Mouse (Mus musculus) cerebellum, adult 11 months (tissue): Measurements from ENCODE around the gene Cpped1.

Source experiments
- DNase-seq: peaks from one replicate; pipeline ENCODE4 v3.0.0; 2022

The Cpped1 gene

DNA sequence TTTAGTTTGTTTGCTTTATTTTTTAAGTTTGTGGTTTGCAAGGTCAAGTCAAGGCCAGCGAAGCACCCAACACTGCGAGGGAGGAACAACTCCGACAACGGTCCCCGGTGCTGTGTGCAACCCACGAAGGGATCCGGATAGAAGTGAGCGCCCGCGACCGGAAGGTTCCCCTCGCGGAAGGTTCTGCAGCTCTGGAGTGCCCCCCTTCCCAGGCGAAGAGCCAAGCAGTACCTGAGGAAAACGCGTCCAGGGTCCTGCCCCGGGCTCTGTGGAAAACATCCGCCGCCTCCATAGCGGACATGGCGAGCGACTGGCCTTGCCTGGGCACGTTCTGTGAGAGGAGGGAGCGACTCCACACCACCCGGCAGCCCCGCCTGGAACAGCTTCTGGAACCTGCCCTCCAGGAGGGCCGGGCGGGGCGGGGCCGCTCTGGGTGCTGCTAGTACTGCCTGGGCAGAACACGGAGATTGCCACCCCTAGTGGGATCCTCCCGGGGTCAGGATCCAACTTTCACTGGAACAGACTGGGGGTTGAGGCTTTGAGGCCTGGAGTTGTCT, at the start of gene Cpped1:
Gene Cpped1 (minus strand): TSS at position 411 of the 557 bp plus-strand sequence.
- DNase-seq, result peak; percentile 88

DNA sequence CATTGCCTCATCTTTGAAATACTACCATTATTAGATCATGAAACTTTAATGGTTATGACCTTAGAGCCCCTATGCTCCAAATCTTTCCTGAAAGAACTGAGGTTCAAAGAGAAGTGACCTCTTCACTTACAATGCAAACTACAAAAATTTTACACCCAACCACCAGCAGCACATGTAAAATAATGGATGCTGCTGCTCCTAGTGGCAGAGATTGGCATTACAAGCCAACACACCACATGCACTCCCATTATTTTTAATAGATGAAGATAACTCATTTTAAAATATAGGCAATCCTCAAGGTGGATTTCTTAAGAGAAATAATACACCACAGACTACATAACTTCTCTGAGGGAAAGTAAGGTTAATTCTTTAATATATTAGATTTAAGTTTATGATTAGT, 31.2 kb upstream of the Cpped1 start:
- peak; percentile 45 for DNase-seq

DNA sequence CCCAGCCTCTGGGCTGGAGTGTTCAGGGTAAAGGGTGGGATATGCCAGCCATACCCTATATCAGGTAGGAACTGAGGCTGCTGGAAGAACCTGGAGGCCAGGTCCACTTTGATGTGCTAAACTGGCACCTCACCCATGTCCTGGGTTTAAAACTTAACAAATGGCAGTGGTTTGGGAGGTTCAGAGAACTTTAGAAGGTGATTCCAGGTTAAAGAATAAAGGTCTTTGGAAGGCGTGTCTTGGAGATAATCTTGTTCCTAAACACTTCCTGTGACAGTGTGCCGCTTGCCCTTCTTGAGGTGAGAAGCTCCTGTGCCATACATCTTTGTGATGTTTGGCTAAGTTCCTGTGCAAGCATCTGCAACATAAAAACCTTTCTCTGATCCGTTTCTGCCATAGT, 1.6 kb upstream of the Cpped1 start:
- DNase-seq, result no peak

DNA sequence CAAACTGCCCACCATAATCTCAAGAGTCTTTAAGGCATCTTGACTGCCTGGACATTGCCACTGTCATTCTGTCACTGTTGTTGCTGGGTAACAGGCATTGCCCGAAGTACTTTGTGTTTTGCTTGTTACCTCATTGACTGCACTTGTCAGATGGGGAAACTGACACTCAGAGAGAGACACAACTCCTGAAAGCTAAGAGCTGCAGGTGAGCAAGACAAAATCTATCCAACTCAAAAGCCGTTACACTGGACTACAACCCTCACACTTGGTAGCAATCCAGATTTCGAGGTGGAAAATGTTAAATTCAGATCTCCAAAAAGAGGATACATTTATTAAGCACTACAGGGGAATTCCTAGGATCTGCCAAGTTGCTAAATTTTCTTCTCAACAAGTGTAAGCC, 572 bp upstream of the Cpped1 start:
- no peak for DNase-seq

DNA sequence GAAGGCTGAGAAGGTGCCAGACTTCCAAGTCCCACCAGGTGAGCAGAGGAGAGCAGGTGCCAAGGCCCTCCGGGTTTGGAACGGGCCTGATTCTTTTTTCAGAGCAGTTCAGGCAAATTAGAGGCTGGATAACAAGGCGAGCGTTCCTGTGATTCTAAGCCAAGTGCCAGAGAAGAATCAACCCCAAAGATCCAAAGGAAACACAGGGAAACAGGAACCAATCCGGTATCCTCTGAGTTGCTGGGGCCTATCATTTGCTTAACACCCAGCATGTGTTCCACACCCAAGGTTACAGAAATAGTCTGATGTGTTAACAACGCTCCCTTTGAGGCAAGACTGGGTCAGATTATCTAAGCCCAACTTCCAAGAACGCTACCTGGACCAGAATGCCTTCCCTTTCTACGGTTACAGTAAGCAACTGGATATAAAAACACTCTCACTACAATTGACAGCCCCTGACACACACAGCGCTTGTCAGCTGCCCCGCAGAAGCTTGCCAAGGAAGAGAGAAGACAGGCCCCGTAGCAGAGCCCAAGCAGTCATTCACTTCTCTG, 707 bp downstream of the Cpped1 start:
- DNase-seq, result peak; percentile 48

DNA sequence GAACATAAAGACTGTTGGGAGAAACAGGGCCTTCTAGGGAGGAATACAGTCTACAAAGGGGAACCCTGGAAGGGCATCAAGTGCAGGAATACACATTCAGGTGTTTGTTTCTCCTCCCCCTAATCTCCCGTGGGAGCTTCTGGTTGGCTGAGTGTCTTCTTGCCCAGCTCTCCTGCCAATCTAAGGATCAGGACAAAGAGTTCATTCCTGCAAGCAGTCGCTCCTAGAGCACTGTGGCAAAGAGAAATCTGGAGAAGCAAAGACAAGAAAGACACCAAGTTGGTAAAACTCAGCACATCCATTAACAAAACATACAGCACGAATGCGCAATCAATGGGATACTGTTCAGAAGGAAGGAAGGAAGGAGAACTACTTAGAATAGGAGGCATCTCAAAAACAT, 1.4 kb downstream of the Cpped1 start:
- DNase-seq, result no peak

DNA sequence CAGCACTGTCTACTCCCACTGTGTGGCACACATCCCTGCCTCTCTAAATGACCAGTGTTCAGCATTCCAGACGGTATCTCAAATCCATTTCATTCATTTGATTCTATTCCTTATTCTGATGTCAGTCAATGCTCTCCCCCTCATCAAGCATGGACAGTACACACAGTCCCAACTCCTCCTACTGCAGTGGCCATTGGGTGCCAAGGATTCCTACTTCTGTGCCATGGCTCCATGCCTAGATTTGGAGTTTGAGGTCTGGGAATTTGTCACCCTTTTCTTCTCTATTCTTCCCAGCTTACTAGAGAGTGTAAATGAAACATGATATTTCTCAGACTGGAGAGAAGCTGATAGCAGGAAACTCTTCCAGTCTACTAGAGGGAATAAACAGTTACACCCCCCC, 2.3 kb downstream of the Cpped1 start:
- DNase-seq, result no peak

DNA sequence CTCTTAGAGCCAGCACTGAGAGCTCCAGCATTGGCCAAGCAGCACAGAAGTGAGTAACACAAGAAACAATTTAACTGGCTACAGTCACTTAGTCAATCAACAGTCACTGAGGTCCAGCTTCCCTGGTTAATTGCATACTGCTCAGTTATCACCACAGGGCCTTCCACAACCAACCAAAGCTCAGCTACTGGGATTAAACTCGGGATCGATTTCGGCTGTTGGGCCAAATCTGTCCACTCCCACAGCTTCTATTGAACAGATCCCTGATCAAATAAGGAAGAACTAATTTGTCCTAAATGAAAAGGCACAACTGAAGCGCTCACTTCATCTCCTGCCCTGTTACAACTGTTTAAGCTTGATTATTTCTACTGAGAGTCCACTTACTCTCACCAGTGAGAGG, 4.0 kb downstream of the Cpped1 start:
- DNase-seq, result no peak

DNA sequence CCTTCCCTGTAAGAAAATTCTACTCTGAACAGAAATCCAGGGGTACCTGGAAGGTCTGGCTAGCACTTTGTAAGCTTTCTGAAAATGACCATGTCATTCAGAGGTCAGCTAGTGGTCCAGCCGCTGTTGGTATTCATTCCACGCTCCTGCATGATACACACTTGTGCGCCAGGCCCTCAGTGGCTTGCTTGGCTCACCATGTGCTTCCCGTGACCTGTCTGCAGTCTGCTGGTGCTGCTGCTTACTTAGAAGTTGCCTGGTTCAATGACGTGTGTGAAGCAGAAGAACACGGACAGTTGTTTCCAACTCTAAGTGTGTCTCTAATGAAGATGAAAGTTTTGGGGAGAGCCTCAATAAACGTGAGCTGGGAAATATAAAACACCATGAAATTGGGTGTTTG, 7.2 kb downstream of the Cpped1 start:
- DNase-seq, result no peak

DNA sequence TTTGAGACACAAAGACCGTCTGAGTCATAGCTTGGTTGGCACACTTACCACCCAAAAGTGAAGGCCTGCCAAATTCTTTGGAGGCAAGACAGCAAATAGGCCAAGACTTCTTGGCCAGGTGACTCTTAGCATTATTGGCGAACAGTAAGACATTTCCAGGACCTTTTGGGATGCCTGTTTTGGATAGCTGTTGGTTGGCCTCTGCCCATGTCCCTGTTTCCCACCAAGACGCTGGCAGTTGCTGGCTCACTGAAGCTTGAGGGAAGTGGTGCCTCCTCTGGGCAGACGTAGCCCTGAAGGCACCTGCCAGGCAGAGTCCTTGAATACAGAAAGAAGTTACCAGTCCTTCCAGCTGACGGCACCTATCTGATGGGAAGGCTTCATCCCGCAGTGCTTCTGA, 8.9 kb downstream of the Cpped1 start:
- DNase-seq, result peak; percentile 38

DNA sequence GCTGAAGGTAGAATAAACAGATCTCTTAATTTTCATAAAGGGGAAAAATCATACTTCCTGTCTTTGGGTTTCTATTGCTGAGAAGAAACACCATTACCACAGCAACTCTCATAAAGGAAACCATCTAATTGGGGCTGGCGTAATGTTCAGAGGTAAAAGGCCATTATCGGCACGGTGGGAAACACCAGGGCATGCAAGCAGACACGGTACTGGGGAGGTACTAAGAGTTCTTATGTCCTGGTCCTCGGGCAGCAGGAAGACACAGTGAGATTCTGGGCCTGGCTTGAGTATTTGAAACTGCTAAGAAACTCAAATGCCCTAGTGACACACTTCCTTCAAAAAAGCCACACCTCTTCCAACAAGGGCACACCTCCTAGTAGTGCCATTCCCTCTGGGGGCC, 12.8 kb downstream of the Cpped1 start:
- no peak for DNase-seq

DNA sequence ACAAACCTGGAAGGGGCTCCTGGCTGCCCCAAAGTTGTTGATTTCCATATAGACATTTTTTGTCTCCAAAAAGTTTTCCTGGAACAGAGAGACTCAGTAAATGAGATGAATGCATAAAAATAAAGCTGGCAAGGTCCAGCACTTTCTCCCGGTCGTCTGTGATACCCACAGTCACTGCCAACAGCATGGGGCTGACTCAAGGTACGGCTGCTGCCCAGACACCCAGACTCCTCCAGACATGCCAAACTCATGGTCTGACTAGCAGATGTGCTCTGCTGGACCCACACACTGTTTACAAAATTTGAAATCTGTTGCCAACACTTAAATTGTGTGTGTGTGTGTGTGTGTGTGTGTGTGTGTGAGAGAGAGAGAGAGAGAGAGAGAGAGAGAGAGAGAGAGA, 14.4 kb downstream of the Cpped1 start:
- DNase-seq, result no peak

DNA sequence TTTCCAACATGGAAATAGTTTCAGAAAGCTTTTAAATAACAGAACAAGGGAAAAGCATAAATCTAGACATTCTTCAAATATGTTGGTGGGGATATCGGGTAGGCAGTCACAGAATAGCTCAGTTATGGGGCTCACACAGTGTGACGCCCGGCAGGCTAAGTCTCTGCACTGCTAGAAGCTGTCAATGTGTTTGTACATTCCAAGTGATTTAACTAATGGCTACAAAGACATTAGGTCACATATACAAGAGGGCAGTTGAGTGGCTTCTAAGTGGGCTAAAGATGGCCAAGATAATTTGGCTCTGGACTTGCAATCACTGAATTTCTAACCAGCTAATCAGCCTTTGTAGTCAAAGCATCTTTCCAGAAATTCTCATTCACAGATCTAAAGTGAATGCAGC, 19.1 kb downstream of the Cpped1 start:
- no peak for DNase-seq

DNA sequence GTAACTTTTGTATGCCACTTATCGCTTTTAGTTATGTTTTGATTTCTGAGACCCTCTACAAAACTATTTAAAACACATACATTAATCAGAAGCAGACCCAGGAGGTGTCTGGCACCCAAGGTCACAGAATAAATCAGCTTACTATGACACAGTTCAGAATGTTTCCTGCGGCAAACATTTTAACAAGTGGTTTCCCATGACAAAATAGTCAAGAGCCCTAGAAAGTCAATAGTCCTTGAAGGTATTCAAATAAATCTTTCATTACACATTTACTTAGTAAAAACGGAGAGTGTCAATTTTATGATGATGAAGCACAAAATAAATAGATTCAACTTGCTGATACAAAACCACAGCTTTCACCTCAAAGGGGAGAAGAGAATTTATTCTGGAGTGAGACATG, 19.5 kb downstream of the Cpped1 start:
- no peak for DNase-seq

DNA sequence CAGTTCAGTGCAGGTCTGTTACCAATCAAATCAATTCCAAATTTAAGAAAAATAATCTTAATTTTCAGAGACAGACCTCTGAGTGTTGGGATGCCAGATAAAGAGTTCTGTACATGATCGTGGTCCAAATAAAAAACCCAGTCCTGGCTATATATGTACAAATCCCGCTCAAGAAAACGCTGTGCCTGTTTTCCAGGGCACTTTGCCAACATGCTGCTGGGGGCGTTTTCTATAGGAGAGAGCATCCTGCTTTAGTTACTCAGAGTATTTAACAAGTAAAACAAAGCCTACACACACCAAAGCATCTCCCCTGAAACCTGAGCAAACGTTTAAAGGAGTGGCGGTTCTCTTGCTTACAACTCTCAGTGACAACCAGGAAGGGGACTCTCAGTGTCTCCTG, 27.4 kb downstream of the Cpped1 start:
- no peak for DNase-seq

DNA sequence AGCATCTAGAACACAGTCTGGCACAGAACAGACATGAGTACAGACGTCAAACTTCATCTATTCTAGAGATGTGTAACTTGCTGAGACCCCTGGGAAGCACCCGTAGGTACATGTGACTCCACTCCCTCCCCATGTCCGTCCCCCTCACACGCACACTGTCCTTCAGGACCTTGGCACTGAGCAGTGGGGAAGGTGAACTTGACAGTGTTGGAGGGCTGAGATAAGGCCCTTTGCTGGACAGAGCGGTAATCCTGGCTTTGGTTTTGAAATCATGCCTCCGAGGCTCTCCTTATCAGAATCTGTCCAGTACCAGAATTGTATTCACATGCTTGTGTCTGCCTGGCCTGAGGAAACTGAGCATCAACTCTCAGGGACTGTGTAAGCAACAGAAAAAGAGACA, 28.8 kb downstream of the Cpped1 start:
- DNase-seq, result no peak

DNA sequence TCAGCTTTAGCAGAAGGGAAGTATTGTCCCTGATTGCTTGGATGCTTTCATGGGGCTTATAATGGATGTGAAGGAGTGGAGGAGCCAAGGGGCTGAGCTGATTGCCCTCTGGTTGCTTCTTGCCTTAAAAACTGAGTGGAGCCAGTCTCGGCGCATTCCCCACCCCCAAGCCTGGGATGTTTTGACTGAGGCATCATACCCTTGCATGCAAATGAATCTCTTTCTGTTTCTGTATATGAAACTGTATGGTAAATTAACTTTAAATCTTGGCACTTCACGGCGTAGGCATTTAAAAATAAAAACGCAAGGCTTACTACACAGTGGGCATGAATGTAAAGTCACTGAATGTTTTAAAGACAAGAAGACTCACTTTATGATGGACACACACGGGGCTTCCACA, 30.0 kb downstream of the Cpped1 start:
- no peak for DNase-seq

DNA sequence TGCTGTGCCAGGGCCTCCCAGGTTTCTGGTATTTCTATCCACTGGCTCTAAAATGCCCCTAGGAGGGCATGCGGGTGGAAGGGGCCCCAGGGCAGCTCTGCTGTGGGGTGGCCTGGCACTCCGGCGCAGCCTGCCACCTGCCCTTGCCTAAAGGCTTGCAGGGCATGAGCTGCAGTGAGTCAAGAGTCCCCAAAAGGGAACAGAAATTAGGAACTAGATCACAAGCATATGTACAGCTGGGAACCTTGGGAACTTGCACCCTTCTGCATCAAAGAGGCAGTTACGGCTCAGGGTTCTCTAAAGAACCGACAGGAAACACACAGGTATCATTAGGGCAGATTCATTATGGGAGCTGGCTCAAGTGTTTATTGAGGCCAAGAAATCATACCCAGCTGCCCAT, 34.0 kb downstream of the Cpped1 start:
- DNase-seq, result no peak

DNA sequence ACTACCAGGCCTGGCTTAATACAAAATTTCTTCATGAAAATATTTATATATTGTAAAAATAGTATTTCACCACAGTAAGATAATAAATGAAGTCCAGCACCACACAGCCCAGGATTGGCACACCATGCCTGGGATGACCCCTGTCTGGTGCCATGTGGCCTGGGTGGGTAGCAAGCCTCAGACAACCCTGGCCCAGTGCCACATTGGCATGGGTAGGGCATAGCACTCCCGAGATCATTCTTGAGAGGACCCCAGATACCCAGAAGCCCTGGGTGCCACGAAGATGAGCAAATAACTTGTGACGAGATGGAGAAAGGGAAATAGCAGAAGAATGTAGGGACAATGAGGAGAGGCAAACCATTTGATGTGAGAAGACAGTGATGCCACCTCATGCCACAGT, 36.0 kb downstream of the Cpped1 start:
- DNase-seq, result no peak

DNA sequence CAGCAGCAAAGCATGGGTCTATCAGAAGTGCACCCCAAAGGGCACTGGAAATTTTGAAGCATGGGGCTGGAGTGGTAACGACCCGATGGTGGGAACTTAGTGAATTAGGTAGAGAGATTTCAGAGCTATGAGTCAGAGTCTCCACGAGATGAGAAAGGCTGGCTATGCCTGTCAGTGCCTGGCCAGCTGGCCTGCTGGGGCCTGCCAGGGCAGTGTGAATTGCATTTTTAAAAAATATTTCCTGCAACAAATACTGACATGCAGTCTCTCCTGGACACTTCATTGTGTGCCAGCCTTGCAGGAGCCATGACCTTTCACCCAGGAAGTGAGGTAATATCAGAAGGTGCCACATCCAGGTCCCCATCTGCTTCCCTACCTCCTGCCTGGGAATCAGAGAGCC, 40.8 kb downstream of the Cpped1 start:
- no peak for DNase-seq

DNA sequence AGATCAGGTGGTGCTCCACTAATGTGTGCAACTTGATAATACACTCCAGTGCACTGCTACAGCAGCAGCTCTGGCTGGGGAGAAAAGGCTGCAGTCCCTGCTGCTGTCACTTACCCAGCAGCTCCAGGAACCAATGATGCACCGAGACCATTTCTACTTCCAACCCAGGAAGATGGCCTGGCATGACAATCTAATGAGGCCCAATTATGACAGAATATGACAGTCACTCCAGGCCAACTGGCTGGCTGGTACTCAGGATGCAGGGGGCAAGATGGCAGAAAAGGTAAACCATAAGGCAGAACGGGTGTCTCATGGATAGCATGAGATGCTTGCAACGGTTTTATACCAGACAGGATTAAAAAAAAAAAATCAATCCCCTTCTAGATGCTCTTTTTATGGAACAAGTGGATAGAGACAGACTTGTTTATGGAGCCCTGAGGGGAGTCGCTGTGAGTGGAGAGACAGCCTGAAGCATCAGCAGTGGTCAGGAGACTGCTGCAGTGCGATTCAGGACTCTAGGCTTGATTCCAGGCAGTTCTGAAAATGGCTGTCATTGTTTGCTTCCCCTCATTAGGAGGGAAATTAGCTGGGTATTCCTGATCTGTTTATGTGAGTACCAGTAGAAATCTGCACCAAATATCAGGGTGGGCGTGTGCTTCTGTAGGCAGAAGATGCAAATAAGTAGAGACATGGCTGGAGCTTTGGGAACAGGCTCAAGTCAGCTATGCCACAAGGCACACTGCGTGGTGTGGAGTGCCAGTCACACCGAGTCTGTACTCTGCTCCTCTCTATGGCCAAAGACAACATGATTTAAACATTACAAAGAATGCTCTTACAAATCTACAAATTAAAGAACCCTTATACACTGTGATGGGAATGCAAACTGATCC, 56.3 kb downstream of the Cpped1 start:
- no peak for DNase-seq

DNA sequence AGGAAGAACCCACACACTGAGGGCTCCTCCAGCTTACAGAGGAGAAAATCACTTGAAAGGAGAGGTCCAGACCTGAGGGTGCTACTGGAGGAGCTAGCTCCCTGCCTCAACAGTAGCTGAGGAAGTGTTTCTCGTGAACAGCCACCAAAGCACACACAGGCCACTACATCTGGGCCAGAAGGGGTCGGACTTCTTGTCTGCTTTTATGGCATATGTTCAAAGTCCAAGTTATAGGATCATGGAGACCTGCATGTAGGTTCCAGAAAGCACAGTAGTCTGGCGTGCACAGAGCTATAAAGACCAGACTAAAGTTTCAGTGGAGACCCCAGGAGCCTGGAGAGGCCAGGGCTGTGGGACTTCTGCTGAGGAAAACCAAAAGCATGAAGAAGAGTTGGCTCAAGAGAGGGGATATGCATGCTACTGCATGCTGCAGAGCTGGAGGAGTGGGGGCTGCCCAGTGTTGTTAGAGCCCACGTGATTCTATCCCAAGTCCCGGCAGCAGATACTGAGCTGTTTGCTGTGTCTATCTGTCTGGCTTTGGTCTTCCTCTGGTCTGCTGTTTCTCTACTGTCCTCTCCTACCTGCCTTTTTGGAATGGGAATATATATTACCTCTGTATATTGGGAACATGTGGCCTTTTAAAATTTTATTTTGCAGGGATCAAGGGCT, 60.1 kb downstream of the Cpped1 start:
- DNase-seq, result no peak

DNA sequence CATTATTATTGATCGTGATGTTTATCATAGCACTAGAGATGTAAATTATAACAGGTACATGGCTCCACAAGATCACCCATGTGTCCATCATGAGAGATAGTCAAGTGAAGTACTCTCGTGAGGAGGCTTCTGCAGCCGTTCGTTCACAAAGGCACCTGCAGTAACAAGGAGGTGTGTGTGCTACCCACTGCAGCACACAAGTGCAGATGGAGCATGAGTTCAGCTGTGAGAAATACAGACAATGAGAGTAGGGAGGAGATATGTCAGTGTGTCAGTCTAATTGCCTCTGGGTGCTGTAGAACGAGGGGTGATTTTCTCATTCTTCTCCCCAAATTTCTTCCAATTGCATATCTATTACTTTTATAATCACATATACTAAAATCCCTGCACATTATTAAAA, 63.9 kb downstream of the Cpped1 start:
- no peak for DNase-seq

DNA sequence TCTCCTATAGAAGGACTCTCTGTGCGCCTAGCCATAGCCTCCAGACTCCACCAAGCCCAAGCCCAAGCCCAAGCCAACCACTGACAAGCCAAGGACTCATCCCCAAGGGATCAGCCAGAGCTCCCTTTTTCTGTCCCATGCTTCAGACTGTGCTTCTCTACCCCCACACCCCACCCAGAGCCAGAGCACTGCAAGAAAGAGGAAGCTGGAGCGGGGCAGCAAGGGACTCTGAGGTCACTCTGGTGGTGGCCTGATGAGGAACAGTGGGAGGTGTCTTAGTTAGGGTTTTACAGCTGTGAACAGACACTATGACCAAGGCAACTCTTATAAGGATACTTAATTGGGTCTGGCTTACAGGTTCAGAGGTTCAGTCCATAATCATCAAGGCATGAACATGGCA, 65.8 kb downstream of the Cpped1 start:
- no peak for DNase-seq
